Mouse (Mus musculus) stomach, postnatal 0 days (tissue): Measurements from ENCODE around the gene Dazl.

Experiments used
- CTCF ChIP-seq: IDR thresholded peaks from 2 replicates; pipeline ENCODE4 v1.5.1; 2016; ENCODE audit warnings: antibody characterized with exemption, low read depth, mild to moderate bottlenecking, moderate library complexity
- EP300 ChIP-seq: optimal IDR thresholded peaks from 2 replicates; pipeline ENCODE3; 2016; ENCODE audit warnings: antibody characterized with exemption

- TF ChIP-seq CTCF (no peak), EP300 (no peak)
Measured at GRCm38 (mm10) chr17:50298821-50299220, 5.4 kb upstream of the Dazl start.
